Mouse (Mus musculus) brain, embryonic 14.5 days (tissue): ENCODE measurements at regions not wholly inside any gene's neighbourhood (a gene's known extent, or its start where the extent isn't known, plus 50 kb on each side); places are given as distances from the start of the nearest gene placed in this dataset.

Source experiments
- DNase-seq: peaks from one replicate; pipeline ENCODE4 v3.0.0-alpha.2; 2011; ENCODE audit warnings: low read depth
- CTCF ChIP-seq: fragments of 200-500 bp; IDR thresholded peaks from 2 replicates; pipeline ENCODE4 v1.5.1; 2012; ENCODE audit warnings: inconsistent platforms, mild to moderate bottlenecking, moderate library complexity, borderline replicate concordance; ENCODE audit not compliant: insufficient read depth, insufficient read length; ENCODE audit errors: extremely low read depth
- POLR2A ChIP-seq: fragments of 200-500 bp; IDR thresholded peaks from 2 replicates; pipeline ENCODE4 v1.6.1; 2012; ENCODE audit warnings: mild to moderate bottlenecking, inconsistent platforms, borderline replicate concordance; ENCODE audit not compliant: poor library complexity, insufficient read depth, insufficient read length, severe bottlenecking; ENCODE audit errors: extremely low read depth

GRCm38 (mm10) chr9:100097028-100097427, 221.1 kb upstream of the Sox14 start:
- peak; percentile 91 for DNase-seq
- TF ChIP-seq POLR2A: no peak

GRCm38 (mm10) chr9:100095559-100095959, 219.6 kb upstream of the Sox14 start:
- no peak for TF ChIP-seq CTCF
- DNase-seq: peak; percentile 81

GRCm38 (mm10) chr9:100094956-100095558, 219.1 kb upstream of the Sox14 start:
- TF ChIP-seq POLR2A (no peak), CTCF (no peak)

GRCm38 (mm10) chr9:100071141-100071540, 195.2 kb upstream of the Sox14 start:
- no peak for DNase-seq
- TF ChIP-seq POLR2A (no peak), CTCF (no peak)

More at GRCm38 (mm10) chr9:100094956-100095558, 219.1 kb upstream of the Sox14 start:
- DNase-seq: no peak

GRCm38 (mm10) chr9:100058541-100058940, 182.6 kb upstream of the Sox14 start:
- no peak for TF ChIP-seq CTCF
- TF ChIP-seq POLR2A: no peak
- no peak for DNase-seq

GRCm38 (mm10) chr9:100046213-100046807, 170.3 kb upstream of the Sox14 start:
- DNase-seq: peak; percentile 75
- TF ChIP-seq CTCF: no peak

GRCm38 (mm10) chr9:100045636-100046035, 169.7 kb upstream of the Sox14 start:
- no peak for TF ChIP-seq CTCF
- TF ChIP-seq POLR2A: no peak
- peak; percentile 4 for DNase-seq

- DNase-seq: peak; percentile 61
- TF ChIP-seq POLR2A: no peak
- TF ChIP-seq CTCF: no peak
Measured at GRCm38 (mm10) chr9:100041776-100042175, 165.8 kb upstream of the Sox14 start.

GRCm38 (mm10) chr9:100023641-100024040, 147.7 kb upstream of the Sox14 start:
- peak; percentile 34 for DNase-seq
- TF ChIP-seq CTCF: no peak
- TF ChIP-seq POLR2A: no peak

- DNase-seq: peak; percentile 59
Measured at GRCm38 (mm10) chr9:100022035-100022434, 146.1 kb upstream of the Sox14 start.

GRCm38 (mm10) chr9:99995204-99995603, 119.2 kb upstream of the Sox14 start:
- peak; percentile 27 for DNase-seq
- TF ChIP-seq CTCF (no peak), POLR2A (no peak)

More at GRCm38 (mm10) chr9:100022035-100022434, 146.1 kb upstream of the Sox14 start:
- no peak for TF ChIP-seq POLR2A
- TF ChIP-seq CTCF: no peak
